Mouse (Mus musculus): ENCODE measurements around the gene Cp. TPM values are rescaled to one million over a fixed set of nuclear protein-coding genes. Genes with fewer than 3 reads are reported as not detected.
"Not testable (repeated sequence)": the region's sequence is repeated elsewhere in the genome, so short reads cannot be mapped to it uniquely, and the experiment has no call there.

Gene Cp
- 5.1 and 7.4 TPM in 2 replicates for polyA plus RNA-seq (2014; fragmentation: Nextera tagmentation; extraction: Ambion mirVana)

- no peak within 1 kb of the TSS for H3K4me2 ChIP-seq (ENCODE audit: low read depth, low read length)
- no peak within 1 kb of the TSS for H3K27ac ChIP-seq (replicated peaks; ENCODE audit: low read depth, low read length)
- no peak within 1 kb of the TSS for H3K9ac ChIP-seq (replicated peaks; ENCODE audit: low read length)
- DNase-seq (ENCODE audit: low spot score) (peak; percentile 28), ATAC-seq (replicated peaks; ENCODE audit: insufficient number of reproducible peaks, low FRiP score, low TSS enrichment, low read depth) (no peak)
- H3K9me3 ChIP-seq (replicated peaks; ENCODE audit: control insufficient read depth, low read length) = no peaks in the 10 kb centered on the region
- no peak within 1 kb of the TSS for H3K4me3 ChIP-seq (ENCODE audit: low read depth, low read length)
- 18% methylated on average over 5 of the region's 5 CpGs for WGBS
- H3K27me3 ChIP-seq (ENCODE audit: control insufficient read depth, insufficient read depth, low read length) = no peaks in the 10 kb centered on the region
- no peaks in the 10 kb centered on the region for H3K36me3 ChIP-seq (replicated peaks; ENCODE audit: control insufficient read depth, insufficient read depth, low read depth, low read length)
- H3K4me1 ChIP-seq (ENCODE audit: control insufficient read depth, insufficient read depth, low read length) = no peaks in the 10 kb centered on the region
Measured at GRCm38 (mm10) chr3:19956885-19957284, at the start of gene Cp. TSS of gene Cp (plus strand) at chr3:19957054.

- Histone ChIP-seq H3K36me3 (replicated peaks; ENCODE audit: control insufficient read depth, insufficient read depth, low read depth, low read length) (no peaks in the 10 kb centered on the region), H3K27me3 (ENCODE audit: control insufficient read depth, insufficient read depth, low read length) (no peaks in the 10 kb centered on the region), H3K4me2 (ENCODE audit: low read depth, low read length) (no peak overlapping the region), H3K4me1 (ENCODE audit: control insufficient read depth, insufficient read depth, low read length) (no peaks in the 10 kb centered on the region), H3K27ac (replicated peaks; ENCODE audit: low read depth, low read length) (no peak overlapping the region), H3K9ac (replicated peaks; ENCODE audit: low read length) (no peak overlapping the region), H3K9me3 (replicated peaks; ENCODE audit: control insufficient read depth, low read length) (no peaks in the 10 kb centered on the region), H3K4me3 (ENCODE audit: low read depth, low read length) (no peak overlapping the region)
- ATAC-seq (replicated peaks; ENCODE audit: insufficient number of reproducible peaks, low FRiP score, low TSS enrichment, low read depth) (no peak), DNase-seq (ENCODE audit: low spot score) (no peak)
Measured at GRCm38 (mm10) chr3:19948552-19948951, 8.3 kb upstream of the Cp start.

GRCm38 (mm10) chr3:19949401-19949800, 7.5 kb upstream of the Cp start:
- H3K4me3 ChIP-seq (ENCODE audit: low read depth, low read length); H3K36me3 ChIP-seq (replicated peaks; ENCODE audit: control insufficient read depth, insufficient read depth, low read depth, low read length); ATAC-seq (replicated peaks; ENCODE audit: insufficient number of reproducible peaks, low FRiP score, low TSS enrichment, low read depth); H3K9me3 ChIP-seq (replicated peaks; ENCODE audit: control insufficient read depth, low read length); H3K27me3 ChIP-seq (ENCODE audit: control insufficient read depth, insufficient read depth, low read length); H3K27ac ChIP-seq (replicated peaks; ENCODE audit: low read depth, low read length); DNase-seq (ENCODE audit: low spot score); H3K9ac ChIP-seq (replicated peaks; ENCODE audit: low read length); H3K4me2 ChIP-seq (ENCODE audit: low read depth, low read length); H3K4me1 ChIP-seq (ENCODE audit: control insufficient read depth, insufficient read depth, low read length): not testable (repeated sequence)
- WGBS = 90% methylated on average over 1 of the region's 1 CpGs

- H3K27ac ChIP-seq (replicated peaks; ENCODE audit: low read depth, low read length) = no peak overlapping the region
- H3K9ac ChIP-seq (replicated peaks; ENCODE audit: low read length) = no peak overlapping the region
- H3K36me3 ChIP-seq (replicated peaks; ENCODE audit: control insufficient read depth, insufficient read depth, low read depth, low read length) = no peaks in the 10 kb centered on the region
- H3K4me2 ChIP-seq (ENCODE audit: low read depth, low read length) = no peak overlapping the region
- ATAC-seq (replicated peaks; ENCODE audit: insufficient number of reproducible peaks, low FRiP score, low TSS enrichment, low read depth) (0 out of 2 replicates have a peak, but pooled peaks have one; percentile 48), DNase-seq (ENCODE audit: low spot score) (no peak)
- WGBS = 15% methylated on average over 1 of the region's 1 CpGs
- H3K4me3 ChIP-seq (ENCODE audit: low read depth, low read length) = no peak overlapping the region
- H3K27me3 ChIP-seq (ENCODE audit: control insufficient read depth, insufficient read depth, low read length) = no peaks in the 10 kb centered on the region
- H3K4me1 ChIP-seq (ENCODE audit: control insufficient read depth, insufficient read depth, low read length) = no peaks in the 10 kb centered on the region
- no peaks in the 10 kb centered on the region for H3K9me3 ChIP-seq (replicated peaks; ENCODE audit: control insufficient read depth, low read length)
Measured at GRCm38 (mm10) chr3:19953425-19953824, 3.4 kb upstream of the Cp start.

- Histone ChIP-seq H3K4me1 (ENCODE audit: control insufficient read depth, insufficient read depth, low read length) (no peaks in the 10 kb centered on the region), H3K27me3 (ENCODE audit: control insufficient read depth, insufficient read depth, low read length) (no peaks in the 10 kb centered on the region), H3K36me3 (replicated peaks; ENCODE audit: control insufficient read depth, insufficient read depth, low read depth, low read length) (no peaks in the 10 kb centered on the region), H3K4me3 (ENCODE audit: low read depth, low read length) (no peak overlapping the region), H3K9ac (replicated peaks; ENCODE audit: low read length) (no peak overlapping the region), H3K27ac (replicated peaks; ENCODE audit: low read depth, low read length) (no peak overlapping the region), H3K4me2 (ENCODE audit: low read depth, low read length) (no peak overlapping the region), H3K9me3 (replicated peaks; ENCODE audit: control insufficient read depth, low read length) (no peaks in the 10 kb centered on the region)
- DNase-seq (ENCODE audit: low spot score) (no peak), ATAC-seq (replicated peaks; ENCODE audit: insufficient number of reproducible peaks, low FRiP score, low TSS enrichment, low read depth) (peak; percentile 70)
- WGBS = 17% methylated on average over 3 of the region's 3 CpGs
Measured at GRCm38 (mm10) chr3:19953865-19954264, 3.0 kb upstream of the Cp start.

- H3K9me3 ChIP-seq (replicated peaks; ENCODE audit: control insufficient read depth, low read length) = no peaks in the 10 kb centered on the region
- DNase-seq (ENCODE audit: low spot score) = no peak
- ATAC-seq (replicated peaks; ENCODE audit: insufficient number of reproducible peaks, low FRiP score, low TSS enrichment, low read depth) = no peak
- H3K4me2 ChIP-seq (ENCODE audit: low read depth, low read length) = no peak overlapping the region
- H3K4me1 ChIP-seq (ENCODE audit: control insufficient read depth, insufficient read depth, low read length) = no peaks in the 10 kb centered on the region
- H3K36me3 ChIP-seq (replicated peaks; ENCODE audit: control insufficient read depth, insufficient read depth, low read depth, low read length) = no peaks in the 10 kb centered on the region
- H3K9ac ChIP-seq (replicated peaks; ENCODE audit: low read length) = no peak overlapping the region
- no peaks in the 10 kb centered on the region for H3K27me3 ChIP-seq (ENCODE audit: control insufficient read depth, insufficient read depth, low read length)
- no peak overlapping the region for H3K4me3 ChIP-seq (ENCODE audit: low read depth, low read length)
- no peak overlapping the region for H3K27ac ChIP-seq (replicated peaks; ENCODE audit: low read depth, low read length)
Measured at GRCm38 (mm10) chr3:19958031-19958430, 1.2 kb downstream of the Cp start.

- no peak overlapping the region for H3K4me3 ChIP-seq (ENCODE audit: low read depth, low read length)
- no peaks in the 10 kb centered on the region for H3K4me1 ChIP-seq (ENCODE audit: control insufficient read depth, insufficient read depth, low read length)
- ATAC-seq (replicated peaks; ENCODE audit: insufficient number of reproducible peaks, low FRiP score, low TSS enrichment, low read depth) (no peak), DNase-seq (ENCODE audit: low spot score) (no peak)
- no peak overlapping the region for H3K4me2 ChIP-seq (ENCODE audit: low read depth, low read length)
- no peak overlapping the region for H3K27ac ChIP-seq (replicated peaks; ENCODE audit: low read depth, low read length)
- no peak overlapping the region for H3K9ac ChIP-seq (replicated peaks; ENCODE audit: low read length)
- H3K27me3 ChIP-seq (ENCODE audit: control insufficient read depth, insufficient read depth, low read length) = no peaks in the 10 kb centered on the region
- H3K9me3 ChIP-seq (replicated peaks; ENCODE audit: control insufficient read depth, low read length) = no peaks in the 10 kb centered on the region
- no peaks in the 10 kb centered on the region for H3K36me3 ChIP-seq (replicated peaks; ENCODE audit: control insufficient read depth, insufficient read depth, low read depth, low read length)
- 82% methylated on average over 1 of the region's 1 CpGs for WGBS
Measured at GRCm38 (mm10) chr3:19958983-19959382, 2.1 kb downstream of the Cp start.

- H3K27me3 ChIP-seq (ENCODE audit: control insufficient read depth, insufficient read depth, low read length) = no peaks in the 10 kb centered on the region
- DNase-seq (ENCODE audit: low spot score) = no peak
- H3K27ac ChIP-seq (replicated peaks; ENCODE audit: low read depth, low read length) = no peak overlapping the region
- H3K9me3 ChIP-seq (replicated peaks; ENCODE audit: control insufficient read depth, low read length) = no peaks in the 10 kb centered on the region
- ATAC-seq (replicated peaks; ENCODE audit: insufficient number of reproducible peaks, low FRiP score, low TSS enrichment, low read depth) = no peak
- no peaks in the 10 kb centered on the region for H3K36me3 ChIP-seq (replicated peaks; ENCODE audit: control insufficient read depth, insufficient read depth, low read depth, low read length)
- WGBS = 63% methylated on average over 3 of the region's 3 CpGs
- H3K4me2 ChIP-seq (ENCODE audit: low read depth, low read length) = no peak overlapping the region
- no peaks in the 10 kb centered on the region for H3K4me1 ChIP-seq (ENCODE audit: control insufficient read depth, insufficient read depth, low read length)
- H3K9ac ChIP-seq (replicated peaks; ENCODE audit: low read length) = no peak overlapping the region
- no peak overlapping the region for H3K4me3 ChIP-seq (ENCODE audit: low read depth, low read length)
Measured at GRCm38 (mm10) chr3:19960570-19961114, 3.8 kb downstream of the Cp start.

All from embryonic facial prominence, embryonic 11.5 days (tissue).